Mouse (Mus musculus) hematopoietic stem cell, adult 5-6 weeks (primary cell): ENCODE results near the gene AC134908.4. TPM values are rescaled to one million over a fixed set of nuclear protein-coding genes. Genes with fewer than 3 reads are reported as not detected.

Experiments used
- ATAC-seq, 2 experiments: fragments of 125-278 bp in 1 of 2; replicated peaks in 1 of 2; 2 replicates each; pipeline ENCODE4 v1.8.0; 2016 to 2017; ENCODE audit warnings: inconsistent platforms in 2 of 2, mild to moderate bottlenecking in 2 of 2, moderate number of reproducible peaks in 2 of 2, low read depth in 1 of 2, moderate TSS enrichment in 1 of 2; ENCODE audit not compliant: low FRiP score in 2 of 2, poor library complexity in 2 of 2, severe bottlenecking in 2 of 2, insufficient read depth in 1 of 2, low TSS enrichment in 1 of 2
- total RNA-seq: library from RNA; stranded (forward); fragments of 172-1452, 232-1000 nt; gene quantifications from 2 replicates; pipeline ENCODE4 v1.2.3, GENCODE M21; 2017

The AC134908.4 gene
- total RNA-seq, 1 experiment from 2014 or later = not detected

- peak; percentile 42 to 68 for ATAC-seq
Observed at GRCm38 (mm10) chr17:25791843-25792527, 3.5 kb downstream of the AC134908.4 start.

- no peak for ATAC-seq
Observed at GRCm38 (mm10) chr17:25791320-25791842, 4.1 kb downstream of the AC134908.4 start.

- ATAC-seq = no peak
Observed at GRCm38 (mm10) chr17:25786781-25787504, 8.5 kb downstream of the AC134908.4 start.

- no peak for ATAC-seq
Observed at GRCm38 (mm10) chr17:25786280-25786679, 9.2 kb downstream of the AC134908.4 start, which contains the start of gene Ccdc78. Gene Ccdc78 (plus strand): TSS chr17:25786580.

- ATAC-seq = peak; percentile 86 to 88
Observed at GRCm38 (mm10) chr17:25785281-25785745, 10.1 kb downstream of the AC134908.4 start, which contains the start of gene Haghl. Gene Haghl (minus strand): TSS chr17:25785673.

GRCm38 (mm10) chr17:25783861-25784574 is 11.4 kb downstream of the AC134908.4 start:
- ATAC-seq = no peak

GRCm38 (mm10) chr17:25783086-25783485 is 12.4 kb downstream of the AC134908.4 start:
- no peak for ATAC-seq

- no peak for ATAC-seq
Observed at GRCm38 (mm10) chr17:25781339-25781738, 14.1 kb downstream of the AC134908.4 start.

GRCm38 (mm10) chr17:25777948-25778347 is 17.5 kb downstream of the AC134908.4 start:
- no peak for ATAC-seq

GRCm38 (mm10) chr17:25775318-25776062 is 20.0 kb downstream of the AC134908.4 start:
- ATAC-seq = no peak

- peak; percentile 92 to 94 for ATAC-seq
Observed at GRCm38 (mm10) chr17:25773549-25774120, 21.8 kb downstream of the AC134908.4 start, which contains the start of gene Narfl. Gene Narfl (plus strand): TSS chr17:25773776.

GRCm38 (mm10) chr17:25769331-25769730 is 26.1 kb downstream of the AC134908.4 start:
- ATAC-seq = no peak

GRCm38 (mm10) chr17:25765886-25766285 is 29.6 kb downstream of the AC134908.4 start:
- no peak for ATAC-seq

GRCm38 (mm10) chr17:25762591-25762990 is 32.9 kb downstream of the AC134908.4 start:
- no peak for ATAC-seq

- no peak for ATAC-seq
Observed at GRCm38 (mm10) chr17:25761561-25761970, 33.9 kb downstream of the AC134908.4 start.

GRCm38 (mm10) chr17:25760148-25760547 is 35.3 kb downstream of the AC134908.4 start:
- no peak for ATAC-seq

- no peak for ATAC-seq
Observed at GRCm38 (mm10) chr17:25757691-25758090, 37.8 kb downstream of the AC134908.4 start.
